Mouse (Mus musculus) spleen, adult 10 weeks (tissue): ENCODE data around the gene Chd9. TPM values are rescaled to one million over a fixed set of nuclear protein-coding genes. Genes with fewer than 3 reads are reported as not detected.

Experiments
- polyA plus RNA-seq: library from polyadenylated mRNA; stranded (reverse); fragments of 350-450 nt; fragmentation: Illumina TruSeq; extraction: RNeasy Lipid Tissue Mini Kit (QIAGEN cat#74804); gene quantifications from one replicate; pipeline ENCODE4 v1.2.3, GENCODE M21; 2015; ENCODE audit warnings: low replicate concordance; ENCODE audit not compliant: insufficient read depth

Gene Chd9
- polyA plus RNA-seq, result 134 TPM

DNA sequence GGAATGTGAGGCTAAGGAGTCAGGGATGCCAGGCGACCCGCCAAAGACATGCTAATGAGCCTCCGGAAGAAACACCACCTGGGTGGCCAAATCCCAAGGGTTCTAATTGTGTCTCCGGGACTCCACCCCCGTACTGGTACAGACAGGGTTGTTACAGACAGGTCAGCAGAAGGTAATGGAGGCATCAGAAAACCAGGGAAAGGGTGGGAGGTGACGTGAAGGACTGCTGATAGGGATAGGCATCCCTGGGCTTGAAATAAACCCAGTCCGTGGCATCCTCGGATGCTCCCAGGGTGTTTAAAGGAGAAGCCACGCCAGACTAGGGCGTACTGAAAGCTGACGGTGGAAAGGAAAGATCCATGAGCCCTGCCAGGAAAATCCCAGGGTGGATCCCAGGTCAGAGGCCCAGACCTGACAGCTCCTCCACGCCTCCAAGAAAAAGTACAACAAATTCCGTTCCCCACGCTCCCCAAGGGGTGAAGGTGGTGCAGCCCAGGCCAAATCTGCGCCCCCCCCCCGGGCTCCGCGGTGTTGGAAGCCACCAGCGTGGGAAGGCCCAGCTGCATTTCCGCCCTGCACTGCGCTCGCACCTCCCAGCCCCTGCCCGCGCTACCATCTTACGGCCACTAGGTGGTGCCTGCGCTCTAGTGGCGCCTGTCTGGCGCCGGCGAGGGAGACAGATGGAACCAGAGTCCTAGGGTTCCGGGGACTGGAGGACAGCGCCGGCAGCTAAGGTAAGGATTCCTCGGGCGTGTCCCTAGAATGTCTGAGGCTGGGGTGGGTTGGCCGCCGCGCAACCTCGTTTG, at the start of gene Chd9:
Gene Chd9 (plus strand): TSS at position 172 of the 806 bp plus-strand sequence.

DNA sequence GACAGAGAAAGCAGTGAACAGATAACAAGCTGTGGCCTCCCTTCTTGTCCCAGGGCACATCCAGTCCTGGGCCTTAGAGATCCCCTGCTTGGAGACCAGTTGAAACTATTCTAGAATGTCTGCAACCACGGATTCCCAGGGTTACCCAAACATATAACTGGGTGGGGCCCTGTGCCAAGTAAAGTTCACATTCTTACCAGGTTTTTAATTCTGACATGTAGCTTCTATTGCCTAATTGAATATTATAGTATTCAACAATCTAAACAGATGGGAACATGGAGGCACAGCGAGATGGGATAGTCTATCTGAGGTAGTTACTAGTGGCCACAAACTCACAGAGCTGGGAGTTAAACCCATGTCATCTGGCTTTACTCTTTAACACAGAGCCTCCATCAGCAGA, 10.9 kb upstream of the Chd9 start, which contains the start of gene Gm19935:
Gene Gm19935 (minus strand): TSS at position 101 of the 400 bp plus-strand sequence.

DNA sequence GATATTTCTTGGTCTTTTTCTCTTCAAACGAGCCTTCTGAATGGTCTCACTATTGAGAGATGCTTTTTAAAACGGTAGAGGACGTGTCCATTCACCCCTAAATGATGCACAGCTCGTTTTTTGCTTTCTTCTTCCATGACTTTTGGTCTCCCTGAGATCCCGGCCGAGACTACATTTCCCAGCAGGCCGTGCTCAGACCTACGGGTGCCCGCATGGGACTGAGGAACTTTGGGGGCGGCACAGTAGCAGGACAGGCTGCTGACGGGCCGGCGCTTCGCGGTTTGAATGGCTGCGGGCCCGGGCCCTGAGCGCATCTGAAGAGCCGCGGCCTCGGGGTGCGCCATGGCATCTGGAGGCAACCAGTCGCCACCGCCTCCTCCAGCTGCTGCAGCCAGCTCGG, 241.7 kb downstream of the Chd9 start, which contains the start of gene Rbl2:
Gene Rbl2 (plus strand): TSS at position 224 of the 400 bp plus-strand sequence.

Other genes with a start within 250 kb of the Chd9 start
- not detected for gene Gm19935, start 11.0 kb upstream of the Chd9 start, polyA plus RNA-seq
- gene Rbl2, start 241.7 kb downstream of the Chd9 start, polyA plus RNA-seq, result 72.4 TPM